Mouse (Mus musculus) forebrain, postnatal 0 days (tissue): ENCODE results near the gene Chst11. TPM values are rescaled to one million over a fixed set of nuclear protein-coding genes. Genes with fewer than 3 reads are reported as not detected.

Experiments
- ATAC-seq: fragments of 200-750 bp; cut with Nextera tagmentation; 2 replicates; pipeline ENCODE4 v1.8.0; 2017; ENCODE audit warnings: mild to moderate bottlenecking, moderate library complexity
- DNase-seq: peaks from one replicate; pipeline ENCODE4 v3.0.0-alpha.2; 2015
- H3K27ac ChIP-seq: fragments of 300-500 bp; sonication (generic); 2 replicates; pipeline ENCODE4 v1.5.1; 2014; ENCODE audit warnings: low read depth, mild to moderate bottlenecking, antibody characterized with exemption, low read length, moderate library complexity, mixed read lengths
- H3K27me3 ChIP-seq: fragments of 300-500 bp; sonication (generic); 2 replicates; pipeline ENCODE4 v1.6.1; 2014; ENCODE audit warnings: mild to moderate bottlenecking, low read length, mixed read lengths; ENCODE audit not compliant: insufficient read depth
- H3K36me3 ChIP-seq: fragments of 300-500 bp; sonication (generic); 2 replicates; pipeline ENCODE4 v1.6.1; 2014; ENCODE audit warnings: mild to moderate bottlenecking, moderate library complexity; ENCODE audit not compliant: insufficient read depth
- H3K4me1 ChIP-seq: fragments of 300-500 bp; sonication (generic); 2 replicates; pipeline ENCODE4 v1.6.1; 2014; ENCODE audit warnings: antibody characterized with exemption; ENCODE audit not compliant: insufficient read depth
- H3K4me2 ChIP-seq: fragments of 300-500 bp; sonication (generic); 2 replicates; pipeline ENCODE4 v1.6.1; 2014; ENCODE audit warnings: low read depth, mild to moderate bottlenecking, moderate library complexity
- H3K4me3 ChIP-seq: fragments of 300-500 bp; sonication (generic); 2 replicates; pipeline ENCODE4 v1.5.1; 2014; ENCODE audit warnings: low read depth, low read length, mixed read lengths
- H3K9ac ChIP-seq: fragments of 300-500 bp; sonication (generic); 2 replicates; pipeline ENCODE4 v1.6.1; 2014; ENCODE audit warnings: mild to moderate bottlenecking
- H3K9me3 ChIP-seq: fragments of 300-500 bp; sonication (generic); 2 replicates; pipeline ENCODE4 v1.6.1; 2016; ENCODE audit warnings: low read length
- CTCF ChIP-seq: sonication (generic); IDR thresholded peaks from 2 replicates; pipeline ENCODE4 v1.5.1; 2016; ENCODE audit warnings: antibody characterized with exemption, control low read depth, low read depth
- WGBS: fragments of 180-500 bp; shearing (Covaris S2); extraction: QIAGEN DNeasy Blood & Tissue Kit; methylation state at CpG from one replicate; pipeline ENCODE4 v1.1.7; 2014; 5-methylcytosine and 5-hydroxymethylcytosine counted together
- polyA plus RNA-seq: library from polyadenylated mRNA; unstranded; fragments of >200 nt; fragmentation: Nextera tagmentation; extraction: Ambion mirVana; gene quantifications from 2 replicates; pipeline ENCODE4 v1.2.1, GENCODE M21; 2015
- total RNA-seq: library from RNA; depleted of rRNA; stranded (reverse); fragments of >200 nt; gene quantifications from 2 replicates; pipeline ENCODE4 v1.2.3, GENCODE M21; 2014

Gene Chst11
- total and polyA plus RNA-seq, 2 experiments from 2014 or later, result 2.9 to 20.8 TPM

GRCm38 (mm10) chr10:83003899-83004298 lies 18.6 kb downstream of the Chst11 start:
- WGBS, result 91% methylated on average over 7 of the region's 7 CpGs
- H3K4me3 ChIP-seq, result no peak overlapping the region
- H3K27me3 ChIP-seq, result no peaks in the 10 kb centered on the region
- H3K9me3 ChIP-seq, result no peaks in the 10 kb centered on the region
- H3K4me2 ChIP-seq, result no peak overlapping the region
- H3K9ac ChIP-seq, result no peak overlapping the region
- H3K4me1 ChIP-seq, result no peaks in the 10 kb centered on the region
- ATAC-seq (no peak), DNase-seq (no peak)
- TF ChIP-seq CTCF, result no peak
- H3K27ac ChIP-seq, result no peak overlapping the region
- H3K36me3 ChIP-seq, result no peaks in the 10 kb centered on the region

- Histone ChIP-seq H3K4me2 (no peak overlapping the region), H3K27me3 (no peaks in the 10 kb centered on the region), H3K9ac (no peak overlapping the region), H3K4me1 (no peaks in the 10 kb centered on the region), H3K27ac (no peak overlapping the region), H3K36me3 (no peaks in the 10 kb centered on the region), H3K9me3 (no peaks in the 10 kb centered on the region), H3K4me3 (no peak overlapping the region)
- WGBS, result 82% methylated on average over 9 of the region's 9 CpGs
- no peak for DNase-seq
- TF ChIP-seq CTCF, result no peak
- ATAC-seq, result no peak
These were observed 19.1 kb downstream of the Chst11 start for GRCm38 (mm10) chr10:83004389-83004788.

GRCm38 (mm10) chr10:83005003-83005402 lies 19.7 kb downstream of the Chst11 start:
- WGBS, result 91% methylated on average over 4 of the region's 4 CpGs
- H3K9me3 ChIP-seq, result no peaks in the 10 kb centered on the region
- H3K4me1 ChIP-seq, result no peaks in the 10 kb centered on the region
- ATAC-seq, result no peak
- no peak overlapping the region for H3K4me2 ChIP-seq
- DNase-seq, result no peak
- H3K36me3 ChIP-seq, result no peaks in the 10 kb centered on the region
- H3K4me3 ChIP-seq, result no peak overlapping the region
- no peak overlapping the region for H3K9ac ChIP-seq
- H3K27me3 ChIP-seq, result no peaks in the 10 kb centered on the region
- no peak for TF ChIP-seq CTCF
- no peak overlapping the region for H3K27ac ChIP-seq

- no peak for ATAC-seq
- Histone ChIP-seq H3K27ac (no peak overlapping the region), H3K4me2 (no peak overlapping the region), H3K4me3 (no peak overlapping the region), H3K9me3 (no peaks in the 10 kb centered on the region), H3K36me3 (no peaks in the 10 kb centered on the region), H3K27me3 (no peaks in the 10 kb centered on the region), H3K4me1 (no peaks in the 10 kb centered on the region), H3K9ac (no peak overlapping the region)
- no peak for TF ChIP-seq CTCF
- 94% methylated on average over 8 of the region's 8 CpGs for WGBS
- DNase-seq, result no peak
These were observed 21.0 kb downstream of the Chst11 start for GRCm38 (mm10) chr10:83006258-83006657.

GRCm38 (mm10) chr10:83013984-83014383 lies 28.7 kb downstream of the Chst11 start:
- H3K4me3 ChIP-seq, result no peak overlapping the region
- no peaks in the 10 kb centered on the region for H3K9me3 ChIP-seq
- H3K36me3 ChIP-seq, result no peaks in the 10 kb centered on the region
- H3K4me1 ChIP-seq, result no peaks in the 10 kb centered on the region
- H3K27me3 ChIP-seq, result no peaks in the 10 kb centered on the region
- WGBS, result 85% methylated on average over 4 of the region's 4 CpGs
- no peak for ATAC-seq
- H3K9ac ChIP-seq, result no peak overlapping the region
- H3K4me2 ChIP-seq, result no peak overlapping the region
- H3K27ac ChIP-seq, result no peak overlapping the region
- no peak for DNase-seq
- no peak for TF ChIP-seq CTCF

- Histone ChIP-seq H3K4me3 (no peak overlapping the region), H3K4me1 (peaks cover 8% of the 10 kb centered on the region; the same call in 1 of the 2 replicates), H3K27me3 (no peaks in the 10 kb centered on the region), H3K27ac (no peak overlapping the region), H3K9me3 (no peaks in the 10 kb centered on the region), H3K36me3 (no peaks in the 10 kb centered on the region), H3K4me2 (no peak overlapping the region), H3K9ac (no peak overlapping the region)
- DNase-seq (no peak), ATAC-seq (no peak)
- 87% methylated on average over 3 of the region's 3 CpGs for WGBS
- TF ChIP-seq CTCF, result no peak
These were observed 30.6 kb downstream of the Chst11 start for GRCm38 (mm10) chr10:83015919-83016318.

GRCm38 (mm10) chr10:83016779-83017178 lies 31.5 kb downstream of the Chst11 start:
- DNase-seq, result no peak
- Histone ChIP-seq H3K9me3 (no peaks in the 10 kb centered on the region), H3K36me3 (no peaks in the 10 kb centered on the region), H3K27ac (no peak overlapping the region), H3K9ac (no peak overlapping the region), H3K4me3 (no peak overlapping the region), H3K4me1 (peaks cover 8% of the 10 kb centered on the region; the same call in 1 of the 2 replicates), H3K27me3 (no peaks in the 10 kb centered on the region), H3K4me2 (no peak overlapping the region)
- ATAC-seq, result no peak
- no peak for TF ChIP-seq CTCF
- 86% methylated on average over 13 of the region's 13 CpGs for WGBS
